Mouse (Mus musculus): ENCODE data around the gene Defb11.
"Not testable (repeated sequence)": the region's sequence is repeated elsewhere in the genome, so short reads cannot be mapped to it uniquely, and the experiment has no call there.

The Defb11 gene

GRCm38 (mm10) chr8:21906290-21906689 lies at the start of gene Defb11:
Defb11 (minus strand) TSS chr8:21906412.
- peak; percentile 16 for DNase-seq

- peak; percentile 59 for DNase-seq
Observed at GRCm38 (mm10) chr8:21955321-21955720, 49.1 kb upstream of the Defb11 start.

GRCm38 (mm10) chr8:21947311-21948017 lies 41.3 kb upstream of the Defb11 start:
- DNase-seq = peak; percentile 16

- DNase-seq = no peak
Observed at GRCm38 (mm10) chr8:21946462-21946861, 40.2 kb upstream of the Defb11 start, which contains the start of gene Defb13. Defb13 (plus strand) TSS chr8:21946762.

- not testable (repeated sequence) for DNase-seq
Observed at GRCm38 (mm10) chr8:21938052-21938451, 31.8 kb upstream of the Defb11 start, which contains the start of gene Defb35. Defb35 (plus strand) TSS chr8:21938352.

GRCm38 (mm10) chr8:21932610-21933009 lies 26.4 kb upstream of the Defb11 start, which contains the start of gene Defb15:
Defb15 (minus strand) TSS chr8:21932710.
- DNase-seq = no peak

- DNase-seq = not testable (repeated sequence)
Observed at GRCm38 (mm10) chr8:21930754-21931153, 24.5 kb upstream of the Defb11 start.

GRCm38 (mm10) chr8:21915625-21916024 lies 9.4 kb upstream of the Defb11 start:
- DNase-seq = no peak

- DNase-seq = no peak
Observed at GRCm38 (mm10) chr8:21912554-21912953, 6.3 kb upstream of the Defb11 start.

GRCm38 (mm10) chr8:21911931-21912330 lies 5.7 kb upstream of the Defb11 start:
- no peak for DNase-seq

GRCm38 (mm10) chr8:21885321-21885720 lies 20.9 kb downstream of the Defb11 start, which contains the start of gene Defb9:
Defb9 (minus strand) TSS chr8:21885421.
- not testable (repeated sequence) for DNase-seq

- DNase-seq = not testable (repeated sequence)
Observed at GRCm38 (mm10) chr8:21858586-21858985, 47.6 kb downstream of the Defb11 start, which contains the start of gene Defb10. Defb10 (plus strand) TSS chr8:21858901.

Data from kidney, adult 18-20 months (tissue).